In genomic region chr11:19369152-19369551, GRCm38 (mm10) we compare ENCODE assay signal across 24 mouse cellular contexts.
"Had no signal": no experiment of that assay in that cellular context is flagged by ENCODE, and none has a peak within 500 bp of the region (broad histone marks: within the 10 kb centered on the region; RNA-seq: fewer than 3 reads in every experiment).

No protein-coding gene starts in this region.

- H3K27me3 ChIP-seq: intestine, embryonic 15.5 days; limb, embryonic 12.5 days; limb, embryonic 15.5 days; neural tube, embryonic 12.5 days; neural tube, embryonic 15.5 days; stomach, embryonic 15.5 days had no signal

- H3K4me3 ChIP-seq: intestine, embryonic 15.5 days; layer of hippocampus, adult 2 months; left cerebral cortex, adult 2 months; limb, embryonic 12.5 days; limb, embryonic 15.5 days; neural tube, embryonic 12.5 days; neural tube, embryonic 15.5 days; stomach, embryonic 15.5 days had no signal

- H3K36me3 ChIP-seq: intestine, embryonic 15.5 days; limb, embryonic 12.5 days; limb, embryonic 15.5 days; neural tube, embryonic 12.5 days; neural tube, embryonic 15.5 days; stomach, embryonic 15.5 days had no signal

- ATAC-seq: intestine, embryonic 15.5 days; liver, postnatal 0 days had no signal

- DNase-seq: kidney, adult 11 months; kidney, adult 9 months; kidney, postnatal 25 days; layer of hippocampus, adult 9-11 months; layer of hippocampus, postnatal 36 days; liver, postnatal 0 days; lung, embryonic 14.5 days; lung, postnatal 36 days; midbrain, embryonic 14.5 days; right cerebral cortex, postnatal 25 days; spleen, adult 18-20 months; thymus, postnatal 25 days had no signal

- H3K4me2 ChIP-seq: intestine, embryonic 15.5 days; limb, embryonic 12.5 days; limb, embryonic 15.5 days; liver, embryonic 11.5 days; lung, embryonic 14.5 days; midbrain, embryonic 11.5 days; neural tube, embryonic 12.5 days; neural tube, embryonic 15.5 days; stomach, embryonic 15.5 days had no signal

- H3K9me3 ChIP-seq: intestine, embryonic 15.5 days; limb, embryonic 12.5 days; limb, embryonic 15.5 days; neural tube, embryonic 12.5 days; neural tube, embryonic 15.5 days; stomach, embryonic 15.5 days had no signal

- H3K4me1 ChIP-seq: intestine, embryonic 15.5 days; limb, embryonic 12.5 days; neural tube, embryonic 15.5 days; stomach, embryonic 15.5 days had no signal

- H3K27ac ChIP-seq: intestine, embryonic 15.5 days; kidney, postnatal 0 days; layer of hippocampus, adult 2 months; left cerebral cortex, adult 2 months; limb, embryonic 12.5 days; limb, embryonic 15.5 days; liver, embryonic 14.5 days; neural tube, embryonic 12.5 days; neural tube, embryonic 15.5 days; stomach, embryonic 15.5 days had no signal

- H3K9ac ChIP-seq: intestine, embryonic 15.5 days; limb, embryonic 12.5 days; limb, embryonic 15.5 days; liver, embryonic 14.5 days; liver, postnatal 0 days; lung, embryonic 14.5 days; neural tube, embryonic 12.5 days; neural tube, embryonic 15.5 days; stomach, embryonic 15.5 days had no signal
